Mouse (Mus musculus): Measurements from ENCODE around the gene Rcn3. TPM values are rescaled to one million over a fixed set of nuclear protein-coding genes. Genes with fewer than 3 reads are reported as not detected.

Gene Rcn3
- total RNA-seq, 1 experiment: 137 TPM

GRCm38 (mm10) chr7:45062239-45062835 is 29.7 kb downstream of the Rcn3 start, which contains the start of the genes Nosip and Prrg2:
TSS of gene Nosip (plus strand) at chr7:45062429.
TSS of gene Prrg2 (minus strand) at chr7:45062677.
- Histone ChIP-seq H3K36me3 (ENCODE audit: control insufficient read depth, insufficient read depth, low read length, poor library complexity, severe bottlenecking) (no peaks in the 10 kb centered on the region), H3K4me1 (ENCODE audit: control insufficient read depth in 2 of 2, insufficient read depth in 2 of 2, low read length in 2 of 2, poor library complexity in 1 of 2) (peaks cover 0 to 23% of the 10 kb centered on the region in 2 experiments; a peak in 3 of 4 replicates), H3K9me3 (ENCODE audit: control insufficient read depth, insufficient read depth, low read depth, low read length) (no peaks in the 10 kb centered on the region), H3K27ac (ENCODE audit: insufficient read depth, low read depth, low read length, poor library complexity, severe bottlenecking) (peak within 1 kb of the TSS; percentile 80; the same call in 1 of the 2 replicates), H3K4me3 (ENCODE audit: insufficient read depth in 1 of 2, low read depth in 1 of 2, low read length in 2 of 2, poor library complexity in 1 of 2, severe bottlenecking in 1 of 2) (peak within 1 kb of the TSS; percentile 94 to 100), H3K9ac (ENCODE audit: insufficient read depth, low read depth, low read length, poor library complexity, severe bottlenecking) (peak within 1 kb of the TSS; percentile 88)
- DNase-seq (ENCODE audit: low read depth, low spot score): peak; percentile 98
- in situ Hi-C loops (cut with MboI; ENCODE audit: low sequenced_read_pairs in 2 of 2, unreplicated experiment in 2 of 2): no loop called here
- TF ChIP-seq MAFK (IDR thresholded peaks at IDR 0.05; ENCODE audit: insufficient read depth, low read depth, low read length): no peak
- TF ChIP-seq ZNF384 (IDR thresholded peaks at IDR 0.05; ENCODE audit: low read depth, low read length): no peak
- peak; percentile 91 for TF ChIP-seq HCFC1 (IDR thresholded peaks at IDR 0.05; ENCODE audit: borderline replicate concordance, insufficient read depth, low read length)

GRCm38 (mm10) chr7:45061532-45062075 is 30.4 kb downstream of the Rcn3 start:
- peak overlapping the region; percentile 10 to 100; a peak in 3 of 4 replicates for H3K4me3 ChIP-seq (ENCODE audit: insufficient read depth in 1 of 2, low read depth in 1 of 2, low read length in 2 of 2, poor library complexity in 1 of 2, severe bottlenecking in 1 of 2)
- no peaks in the 10 kb centered on the region for H3K36me3 ChIP-seq (ENCODE audit: control insufficient read depth, insufficient read depth, low read length, poor library complexity, severe bottlenecking)
- TF ChIP-seq CHD2 (IDR thresholded peaks at IDR 0.05; ENCODE audit: low read depth, low read length) (no peak), MAFK (IDR thresholded peaks at IDR 0.05; ENCODE audit: insufficient read depth, low read depth, low read length) (no peak), ZC3H11A (IDR thresholded peaks at IDR 0.05; ENCODE audit: borderline replicate concordance, low read depth, low read length) (no peak), HCFC1 (IDR thresholded peaks at IDR 0.05; ENCODE audit: borderline replicate concordance, insufficient read depth, low read length) (no peak)
- H3K9me3 ChIP-seq (ENCODE audit: control insufficient read depth, insufficient read depth, low read depth, low read length): no peaks in the 10 kb centered on the region
- no peak overlapping the region for H3K27ac ChIP-seq (ENCODE audit: insufficient read depth, low read depth, low read length, poor library complexity, severe bottlenecking)
- peaks cover 0 to 25% of the 10 kb centered on the region in 2 experiments; a peak in 3 of 4 replicates for H3K4me1 ChIP-seq (ENCODE audit: control insufficient read depth in 2 of 2, insufficient read depth in 2 of 2, low read length in 2 of 2, poor library complexity in 1 of 2)
- H3K9ac ChIP-seq (ENCODE audit: insufficient read depth, low read depth, low read length, poor library complexity, severe bottlenecking): peak overlapping the region; percentile 42; the same call in 1 of the 2 replicates
- in situ Hi-C loops (cut with MboI; ENCODE audit: low sequenced_read_pairs in 2 of 2, unreplicated experiment in 2 of 2): no loop called here
- DNase-seq (ENCODE audit: low read depth, low spot score): no peak

DNA sequence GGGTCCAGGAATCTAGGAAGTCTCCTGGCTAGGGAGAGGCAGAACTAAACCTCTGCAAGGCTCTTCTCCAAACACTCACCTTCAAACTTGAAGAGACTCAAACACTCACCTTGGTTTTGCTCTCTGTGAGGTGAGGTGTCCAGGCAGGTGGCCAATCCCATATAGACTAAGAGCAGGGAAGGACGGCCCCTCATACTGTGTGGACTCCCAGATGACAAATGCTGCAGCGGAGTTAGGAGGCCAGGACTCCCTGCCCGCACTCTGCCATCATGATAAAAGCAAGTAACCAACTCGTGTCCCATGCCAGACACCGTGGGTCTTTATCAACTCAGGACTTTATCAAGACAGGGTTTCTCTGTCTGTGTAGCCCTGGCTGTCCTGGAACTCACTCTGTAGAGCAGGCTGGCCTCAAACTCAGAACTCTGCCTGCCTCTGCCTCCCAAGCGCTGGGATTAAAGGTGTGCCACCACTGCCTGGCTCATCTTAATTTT is 31.3 kb downstream of the Rcn3 start:
- in situ Hi-C loops (cut with MboI; ENCODE audit: low sequenced_read_pairs in 2 of 2, unreplicated experiment in 2 of 2): no loop called here
- no peak for DNase-seq (ENCODE audit: low read depth, low spot score)
- Histone ChIP-seq H3K9ac (ENCODE audit: insufficient read depth, low read depth, low read length, poor library complexity, severe bottlenecking) (no peak overlapping the region), H3K4me1 (ENCODE audit: control insufficient read depth in 2 of 2, insufficient read depth in 2 of 2, low read length in 2 of 2, poor library complexity in 1 of 2) (peaks cover 0 to 21% of the 10 kb centered on the region in 2 experiments; a peak in 3 of 4 replicates), H3K27ac (ENCODE audit: insufficient read depth, low read depth, low read length, poor library complexity, severe bottlenecking) (no peak overlapping the region), H3K36me3 (ENCODE audit: control insufficient read depth, insufficient read depth, low read length, poor library complexity, severe bottlenecking) (no peaks in the 10 kb centered on the region), H3K9me3 (ENCODE audit: control insufficient read depth, insufficient read depth, low read depth, low read length) (no peaks in the 10 kb centered on the region), H3K4me3 (ENCODE audit: insufficient read depth in 1 of 2, low read depth in 1 of 2, low read length in 2 of 2, poor library complexity in 1 of 2, severe bottlenecking in 1 of 2) (no peak overlapping the region)
- no peak for TF ChIP-seq MAFK (IDR thresholded peaks at IDR 0.05; ENCODE audit: insufficient read depth, low read depth, low read length)
- no peak for TF ChIP-seq CHD2 (IDR thresholded peaks at IDR 0.05; ENCODE audit: low read depth, low read length)
- TF ChIP-seq ZC3H11A (IDR thresholded peaks at IDR 0.05; ENCODE audit: borderline replicate concordance, low read depth, low read length): no peak
- TF ChIP-seq HCFC1 (IDR thresholded peaks at IDR 0.05; ENCODE audit: borderline replicate concordance, insufficient read depth, low read length): no peak
- no peak for TF ChIP-seq ZNF384 (IDR thresholded peaks at IDR 0.05; ENCODE audit: low read depth, low read length)

DNA sequence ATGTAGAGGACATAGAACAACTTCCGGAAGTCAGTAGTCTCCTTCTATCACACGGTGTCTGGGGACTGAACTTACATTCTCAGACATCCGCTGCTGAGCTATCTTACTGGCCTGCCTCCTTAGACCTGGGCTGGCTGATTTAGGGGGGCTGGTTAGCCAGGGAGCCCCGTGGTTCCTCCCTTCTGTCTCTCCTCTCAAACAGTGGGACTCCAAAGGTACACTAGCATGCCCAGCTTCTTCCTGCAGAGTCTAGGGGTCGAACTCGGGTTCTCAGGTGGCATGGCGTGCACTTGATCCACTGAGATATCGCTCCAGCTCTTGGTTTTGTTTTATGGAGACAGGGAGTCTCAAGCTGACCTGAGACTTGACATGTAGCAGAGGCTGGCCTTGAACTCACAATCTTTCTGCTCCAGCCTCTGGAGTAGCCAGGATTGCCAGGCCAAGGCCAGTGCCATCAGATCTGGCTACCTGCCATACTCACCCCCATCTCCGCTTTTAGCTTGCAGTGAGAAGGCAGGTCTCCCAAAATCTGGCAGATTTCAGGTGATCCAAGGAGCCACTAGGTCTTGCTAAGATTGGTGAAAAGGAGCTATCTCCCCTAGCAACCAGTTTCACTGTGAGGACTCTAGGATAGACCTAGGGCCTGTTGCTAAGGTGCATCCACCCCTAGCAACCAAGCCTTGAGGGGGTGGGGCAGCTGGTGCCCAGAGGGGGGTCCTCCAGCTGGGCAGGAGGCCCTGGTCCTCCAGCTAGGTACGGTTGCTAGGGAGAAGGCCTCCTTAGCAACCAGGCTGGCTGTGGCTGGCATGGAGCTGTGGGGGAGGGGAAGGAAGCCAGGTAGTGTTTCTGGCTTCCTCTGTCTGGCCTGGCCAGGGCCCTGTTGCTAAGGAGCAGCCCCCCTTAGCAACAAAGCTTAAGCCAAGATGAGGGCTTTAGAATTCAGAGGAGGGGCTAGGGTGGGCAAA is 33.1 kb downstream of the Rcn3 start:
- peaks cover 0 to 14% of the 10 kb centered on the region in 2 experiments; a peak in 1 of 4 replicates for H3K4me1 ChIP-seq (ENCODE audit: control insufficient read depth in 2 of 2, insufficient read depth in 2 of 2, low read length in 2 of 2, poor library complexity in 1 of 2)
- in situ Hi-C loops (cut with MboI; ENCODE audit: low sequenced_read_pairs in 2 of 2, unreplicated experiment in 2 of 2): no loop called here
- DNase-seq (ENCODE audit: low read depth, low spot score): no peak

More for the DNA sequence above, 33.1 kb downstream of the Rcn3 start:
- Histone ChIP-seq H3K27ac (ENCODE audit: insufficient read depth, low read depth, low read length, poor library complexity, severe bottlenecking) (no peak overlapping the region), H3K9ac (ENCODE audit: insufficient read depth, low read depth, low read length, poor library complexity, severe bottlenecking) (no peak overlapping the region), H3K4me3 (ENCODE audit: insufficient read depth in 1 of 2, low read depth in 1 of 2, low read length in 2 of 2, poor library complexity in 1 of 2, severe bottlenecking in 1 of 2) (no peak overlapping the region), H3K9me3 (ENCODE audit: control insufficient read depth, insufficient read depth, low read depth, low read length) (no peaks in the 10 kb centered on the region), H3K36me3 (ENCODE audit: control insufficient read depth, insufficient read depth, low read length, poor library complexity, severe bottlenecking) (no peaks in the 10 kb centered on the region)
- TF ChIP-seq ZNF384 (IDR thresholded peaks at IDR 0.05; ENCODE audit: low read depth, low read length): no peak
